Mouse (Mus musculus) testis, adult 2 months (tissue): ENCODE measurements at regions not wholly inside any gene's neighbourhood (a gene's known extent, or its start where the extent isn't known, plus 50 kb on each side); places are given as distances from the start of the nearest gene placed in this dataset.

ENCODE experiments used
- CTCF ChIP-seq: fragments of 200-500 bp; IDR thresholded peaks from 2 replicates; pipeline ENCODE4 v1.5.1; 2012; ENCODE audit warnings: low read depth, mild to moderate bottlenecking, inconsistent platforms, low read length, moderate library complexity; ENCODE audit not compliant: control insufficient read depth, insufficient read depth, insufficient replicate concordance
- POLR2A ChIP-seq: fragments of 200-500 bp; IDR thresholded peaks from 2 replicates; pipeline ENCODE4 v1.6.1; 2012; ENCODE audit warnings: low read depth, mild to moderate bottlenecking, inconsistent platforms, low read length, moderate library complexity; ENCODE audit not compliant: control insufficient read depth

GRCm38 (mm10) chr12:15566785-15567109 is 250.0 kb downstream of the Trib2 start:
- no peak for TF ChIP-seq CTCF
- no peak for TF ChIP-seq POLR2A
